Mouse (Mus musculus) midbrain, postnatal 0 days (tissue): ENCODE results near the gene Il21r. TPM values are rescaled to one million over a fixed set of nuclear protein-coding genes. Genes with fewer than 3 reads are reported as not detected.

Experiments used
- ATAC-seq: fragments of 200-750 bp; cut with Nextera tagmentation; 2 replicates; pipeline ENCODE4 v1.8.0; 2017; ENCODE audit warnings: moderate number of reproducible peaks, mild to moderate bottlenecking, moderate TSS enrichment, moderate library complexity; ENCODE audit not compliant: low FRiP score
- DNase-seq: peaks from one replicate; pipeline ENCODE4 v3.0.0-alpha.2; 2015; ENCODE audit warnings: low spot score
- H3K27ac ChIP-seq: fragments of 300-500 bp; sonication (generic); 2 replicates; pipeline ENCODE4 v1.5.1; 2014; ENCODE audit warnings: low read depth, mild to moderate bottlenecking, low read length, mixed read lengths
- H3K27me3 ChIP-seq: fragments of 300-500 bp; sonication (generic); 2 replicates; pipeline ENCODE4 v1.6.1; 2014; ENCODE audit warnings: low read length, control low read depth, mixed read lengths; ENCODE audit not compliant: insufficient read depth
- H3K36me3 ChIP-seq: fragments of 300-500 bp; sonication (generic); 2 replicates; pipeline ENCODE4 v1.6.1; 2014; ENCODE audit warnings: low read length, control low read depth, mixed read lengths; ENCODE audit not compliant: insufficient read depth
- H3K4me1 ChIP-seq: fragments of 300-500 bp; sonication (generic); 2 replicates; pipeline ENCODE4 v1.6.1; 2014; ENCODE audit warnings: mild to moderate bottlenecking, control low read depth, antibody characterized with exemption, low read length, mixed read lengths; ENCODE audit not compliant: insufficient read depth
- H3K4me2 ChIP-seq: fragments of 300-500 bp; sonication (generic); 2 replicates; pipeline ENCODE4 v1.6.1; 2014; ENCODE audit warnings: low read depth, mild to moderate bottlenecking, low read length, mixed read lengths; ENCODE audit not compliant: poor library complexity, severe bottlenecking
- H3K4me3 ChIP-seq: fragments of 300-500 bp; sonication (generic); 2 replicates; pipeline ENCODE4 v1.5.1; 2014; ENCODE audit warnings: low read depth, mild to moderate bottlenecking, low read length, moderate library complexity
- H3K9ac ChIP-seq: fragments of 300-500 bp; sonication (generic); replicated peaks from 2 replicates; pipeline ENCODE4 v1.6.1; 2014; ENCODE audit warnings: mild to moderate bottlenecking, low read length, moderate library complexity, mixed read lengths; ENCODE audit not compliant: poor library complexity, severe bottlenecking
- H3K9me3 ChIP-seq: fragments of 300-500 bp; sonication (generic); 2 replicates; pipeline ENCODE4 v1.6.1; 2016; ENCODE audit warnings: low read length, control low read depth
- CTCF ChIP-seq: IDR thresholded peaks from 2 replicates; pipeline ENCODE4 v1.5.1; 2016; ENCODE audit warnings: antibody characterized with exemption, mild to moderate bottlenecking
- WGBS: fragments of 180-500 bp; shearing (Covaris S2); extraction: QIAGEN DNeasy Blood & Tissue Kit; methylation state at CpG from one replicate; pipeline ENCODE4 v1.1.7; 2014; 5-methylcytosine and 5-hydroxymethylcytosine counted together
- polyA plus RNA-seq: library from polyadenylated mRNA; unstranded; fragments of >200 nt; fragmentation: Nextera tagmentation; extraction: Ambion mirVana; gene quantifications from 2 replicates; pipeline ENCODE4 v1.2.1, GENCODE M21; 2015
- total RNA-seq: library from RNA; depleted of rRNA; stranded (reverse); fragments of >200 nt; gene quantifications from 2 replicates; pipeline ENCODE4 v1.2.3, GENCODE M21; 2014

The Il21r gene
- total and polyA plus RNA-seq, 2 experiments from 2014 or later = 0.21 to 0.44 TPM

DNA sequence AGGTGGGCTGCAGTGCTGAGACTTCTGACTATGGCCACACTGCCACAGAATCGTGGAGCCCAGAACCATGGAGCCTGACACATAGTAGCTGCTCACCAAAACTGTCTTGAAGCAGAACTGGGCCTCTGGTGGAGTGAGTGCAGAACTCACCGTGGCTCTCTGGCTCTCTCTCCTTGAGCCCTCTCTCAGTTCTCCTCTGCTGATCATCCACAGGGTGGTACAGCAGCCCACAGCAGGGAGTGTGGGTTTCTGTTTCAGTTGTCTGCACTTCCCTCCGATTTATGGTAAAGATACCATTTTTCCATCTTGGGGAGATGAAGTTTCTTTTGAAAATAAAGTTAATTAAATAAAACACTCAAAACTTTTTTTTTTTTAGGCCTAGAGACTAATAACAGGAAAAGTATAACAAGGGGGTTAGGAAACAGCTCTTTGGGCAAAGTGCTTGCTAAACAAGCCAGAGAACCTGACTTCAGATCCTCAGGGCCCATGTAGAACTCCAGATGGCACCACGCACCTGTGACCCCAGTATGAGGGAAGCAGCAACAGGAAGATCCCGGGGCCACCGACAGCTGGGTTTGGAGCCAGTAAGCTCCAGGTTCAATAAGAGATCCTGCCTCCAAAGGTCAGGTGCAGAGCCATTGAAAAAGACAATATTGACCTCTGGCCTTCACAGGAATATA is 19.8 kb upstream of the Il21r start:
- Histone ChIP-seq H3K27ac (no peak overlapping the region), H3K9ac (no peak overlapping the region), H3K27me3 (no peaks in the 10 kb centered on the region), H3K36me3 (no peaks in the 10 kb centered on the region), H3K4me1 (no peaks in the 10 kb centered on the region), H3K4me3 (no peak overlapping the region), H3K9me3 (no peaks in the 10 kb centered on the region), H3K4me2 (no peak overlapping the region)
- ATAC-seq (no peak), DNase-seq (no peak)
- no peak for TF ChIP-seq CTCF
- WGBS = 73% methylated on average over 6 of the region's 6 CpGs

DNA sequence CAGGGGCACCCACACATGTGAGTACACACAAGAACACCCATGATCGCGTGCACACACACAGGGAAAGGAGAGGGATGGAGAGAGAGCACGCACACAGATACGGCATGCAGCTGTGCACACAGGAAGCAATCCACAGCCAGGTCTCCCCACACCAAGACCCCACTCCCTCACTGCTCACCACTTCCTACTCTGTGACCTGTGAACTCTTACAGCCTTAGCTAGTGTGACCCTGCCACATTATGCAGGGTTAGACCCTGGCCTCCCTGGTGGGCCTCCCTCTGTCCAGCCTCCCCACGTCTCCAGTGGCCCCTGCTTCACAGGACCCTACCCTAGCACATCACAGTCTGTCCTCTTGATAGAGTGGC is 19.2 kb upstream of the Il21r start:
- TF ChIP-seq CTCF = no peak
- H3K9ac ChIP-seq = no peak overlapping the region
- no peaks in the 10 kb centered on the region for H3K4me1 ChIP-seq
- no peaks in the 10 kb centered on the region for H3K9me3 ChIP-seq
- no peak overlapping the region for H3K27ac ChIP-seq
- 88% methylated on average over 5 of the region's 5 CpGs for WGBS
- H3K27me3 ChIP-seq = no peaks in the 10 kb centered on the region
- ATAC-seq (no peak), DNase-seq (no peak)
- H3K4me2 ChIP-seq = no peak overlapping the region
- H3K36me3 ChIP-seq = no peaks in the 10 kb centered on the region
- H3K4me3 ChIP-seq = no peak overlapping the region

DNA sequence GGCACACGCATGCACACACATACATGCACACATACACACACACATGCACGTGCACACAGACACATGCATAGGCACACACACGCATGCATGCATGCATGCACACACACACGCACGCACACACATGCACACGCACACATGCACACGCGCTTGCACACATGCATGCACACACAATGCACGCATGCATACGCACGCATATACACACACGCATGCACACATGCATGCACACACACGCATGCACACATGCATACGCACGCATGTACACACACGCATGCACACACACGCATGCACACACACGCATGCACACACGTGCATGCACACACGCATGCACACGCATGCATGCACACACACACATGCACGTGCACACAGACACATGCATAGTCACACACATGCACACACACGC is 16.9 kb upstream of the Il21r start:
- TF ChIP-seq CTCF = no peak
- Histone ChIP-seq H3K27me3 (no peaks in the 10 kb centered on the region), H3K9me3 (no peaks in the 10 kb centered on the region), H3K9ac (no peak overlapping the region), H3K36me3 (no peaks in the 10 kb centered on the region), H3K4me1 (no peaks in the 10 kb centered on the region), H3K27ac (no peak overlapping the region), H3K4me2 (no peak overlapping the region), H3K4me3 (no peak overlapping the region)
- WGBS = 98% methylated on average over 23 of the region's 23 CpGs
- ATAC-seq = no peak
- DNase-seq = no peak

DNA sequence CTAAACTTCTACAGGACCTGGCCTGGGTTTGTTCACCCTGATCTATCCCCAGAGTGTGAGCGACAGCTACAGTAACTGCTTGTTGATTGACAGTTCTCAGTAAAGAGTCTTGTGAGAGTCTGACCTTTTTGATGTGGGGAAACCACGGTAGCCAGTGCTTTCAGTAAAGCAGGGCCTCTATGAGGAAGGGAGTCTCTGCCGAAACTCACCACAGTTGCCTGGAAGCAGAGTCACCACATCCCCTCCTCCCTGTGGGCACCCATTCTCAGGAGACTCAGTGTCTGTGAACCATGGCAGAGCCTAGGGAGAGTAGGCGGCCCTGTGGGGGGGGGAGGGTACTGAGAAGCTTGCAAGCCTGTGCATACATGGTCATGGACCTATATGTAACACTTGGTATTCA is 14.5 kb upstream of the Il21r start:
- no peak overlapping the region for H3K4me3 ChIP-seq
- DNase-seq = no peak
- no peaks in the 10 kb centered on the region for H3K36me3 ChIP-seq
- 85% methylated on average over 4 of the region's 4 CpGs for WGBS
- TF ChIP-seq CTCF = no peak
- no peak overlapping the region for H3K4me2 ChIP-seq
- no peaks in the 10 kb centered on the region for H3K4me1 ChIP-seq
- H3K27me3 ChIP-seq = no peaks in the 10 kb centered on the region
- ATAC-seq = no peak
- H3K9ac ChIP-seq = no peak overlapping the region
- H3K9me3 ChIP-seq = no peaks in the 10 kb centered on the region
- no peak overlapping the region for H3K27ac ChIP-seq

DNA sequence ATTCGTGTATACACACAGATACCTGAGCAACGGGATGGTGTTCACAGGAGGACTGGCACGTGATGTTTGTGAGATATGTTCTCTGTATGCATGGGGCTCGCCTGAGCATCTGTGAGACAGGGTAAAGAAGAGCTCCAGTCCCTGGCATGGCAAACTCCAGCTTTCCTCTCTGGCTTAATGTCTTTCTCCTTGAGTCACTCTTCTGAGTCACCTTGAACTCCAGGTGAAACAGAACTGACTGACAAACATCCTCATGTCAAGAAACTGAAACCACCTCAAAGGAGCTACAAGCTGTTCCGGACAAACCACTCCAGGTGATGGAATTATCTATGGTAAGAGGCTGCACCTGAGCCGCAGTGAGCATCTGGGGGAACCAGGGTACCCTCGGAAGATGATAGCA is 13.3 kb upstream of the Il21r start:
- Histone ChIP-seq H3K4me2 (no peak overlapping the region), H3K27me3 (no peaks in the 10 kb centered on the region), H3K4me1 (no peaks in the 10 kb centered on the region), H3K36me3 (no peaks in the 10 kb centered on the region), H3K27ac (no peak overlapping the region), H3K9ac (no peak overlapping the region), H3K4me3 (no peak overlapping the region), H3K9me3 (no peaks in the 10 kb centered on the region)
- no peak for TF ChIP-seq CTCF
- WGBS = 91% methylated on average over 7 of the region's 7 CpGs
- ATAC-seq (no peak), DNase-seq (no peak)

DNA sequence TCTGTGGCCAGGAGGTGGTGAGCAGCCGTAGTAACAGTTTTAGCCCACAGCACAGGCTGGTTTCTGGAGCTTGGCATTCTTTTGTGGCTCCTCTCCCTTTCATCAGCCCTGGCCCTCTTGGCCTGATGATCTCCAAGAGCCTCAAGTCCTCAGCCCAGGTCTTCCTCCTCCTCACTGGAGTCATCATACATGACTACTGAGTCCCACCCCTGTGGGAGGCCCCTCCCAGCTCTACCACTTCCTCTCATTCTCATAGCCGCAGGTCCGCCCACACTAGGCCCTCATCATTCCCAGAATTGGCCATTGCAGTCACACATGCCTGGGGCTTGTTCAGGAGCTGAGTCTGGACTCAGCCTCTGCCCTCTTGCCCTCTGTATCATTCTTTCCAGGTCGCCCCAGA is 9.4 kb upstream of the Il21r start:
- H3K4me3 ChIP-seq = no peak overlapping the region
- no peaks in the 10 kb centered on the region for H3K36me3 ChIP-seq
- no peak for ATAC-seq
- 93% methylated on average over 4 of the region's 4 CpGs for WGBS
- DNase-seq = no peak
- H3K27me3 ChIP-seq = no peaks in the 10 kb centered on the region
- no peak overlapping the region for H3K9ac ChIP-seq
- H3K4me1 ChIP-seq = no peaks in the 10 kb centered on the region
- no peak overlapping the region for H3K27ac ChIP-seq
- H3K9me3 ChIP-seq = no peaks in the 10 kb centered on the region
- no peak overlapping the region for H3K4me2 ChIP-seq
- TF ChIP-seq CTCF = no peak
